Mouse (Mus musculus): ENCODE results near the gene Ces1g. TPM values are rescaled to one million over a fixed set of nuclear protein-coding genes. Genes with fewer than 3 reads are reported as not detected.

Ces1g gene
- 0.49 and 0.59 TPM in 2 replicates for polyA plus RNA-seq (2015; fragmentation: Nextera tagmentation; extraction: Ambion mirVana)

GRCm38 (mm10) chr8:93337207-93337606, at the start of gene Ces1g:
Ces1g (minus strand) TSS chr8:93337308.
- H3K4me3 ChIP-seq (replicated peaks) = no peak within 1 kb of the TSS
- no peaks in the 10 kb centered on the region for H3K27me3 ChIP-seq
- no peaks in the 10 kb centered on the region for H3K9me3 ChIP-seq (replicated peaks)
- no peak within 1 kb of the TSS for H3K27ac ChIP-seq
- ATAC-seq (ENCODE audit: low read depth) (no peak), DNase-seq (no peak)
- WGBS (ENCODE audit: insufficient replicate concordance) = 39% methylated on average over 3 of the region's 3 CpGs
- no peaks in the 10 kb centered on the region for H3K4me1 ChIP-seq (replicated peaks)
- no peak within 1 kb of the TSS for H3K4me2 ChIP-seq
- no peak within 1 kb of the TSS for H3K9ac ChIP-seq
- H3K36me3 ChIP-seq = no peaks in the 10 kb centered on the region

- no peak within 1 kb of the TSS for H3K4me2 ChIP-seq
- no peak within 1 kb of the TSS for H3K27ac ChIP-seq
- WGBS (ENCODE audit: insufficient replicate concordance) = 72% methylated on average over 4 of the region's 4 CpGs
- no peak within 1 kb of the TSS for H3K9ac ChIP-seq
- no peaks in the 10 kb centered on the region; the same call in 1 of the 2 replicates for H3K9me3 ChIP-seq (replicated peaks)
- H3K4me3 ChIP-seq (replicated peaks) = no peak within 1 kb of the TSS
- no peaks in the 10 kb centered on the region for H3K4me1 ChIP-seq (replicated peaks)
- no peaks in the 10 kb centered on the region for H3K36me3 ChIP-seq
- DNase-seq (no peak), ATAC-seq (ENCODE audit: low read depth) (no peak)
- no peaks in the 10 kb centered on the region for H3K27me3 ChIP-seq
Measured at GRCm38 (mm10) chr8:93379625-93380024, 42.5 kb upstream of the Ces1g start, which contains the start of gene Ces1h. Ces1h (minus strand) TSS chr8:93379725.

DNA sequence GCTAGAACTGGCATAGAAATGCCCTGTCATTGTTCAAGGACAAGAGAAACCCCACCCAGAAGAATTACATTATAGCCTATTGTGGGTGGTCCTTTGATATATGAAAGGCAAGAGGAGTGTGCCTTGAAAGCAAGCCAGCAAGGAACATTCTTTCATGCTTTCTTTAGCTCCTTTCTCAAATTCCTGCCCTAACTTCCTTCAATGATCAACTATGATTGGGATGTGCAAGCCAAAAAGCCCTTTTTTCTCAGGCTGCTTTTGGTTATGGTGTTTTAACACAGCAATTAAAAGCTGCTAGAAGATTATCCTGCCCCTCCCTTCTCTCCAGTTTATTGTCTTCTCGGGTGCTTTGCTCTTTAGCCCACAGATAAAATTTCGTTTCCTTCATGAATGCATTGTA, 32.4 kb upstream of the Ces1g start:
- no peak overlapping the region for H3K9ac ChIP-seq
- H3K4me3 ChIP-seq (replicated peaks) = no peak overlapping the region
- H3K4me1 ChIP-seq (replicated peaks) = no peaks in the 10 kb centered on the region
- no peak for ATAC-seq (ENCODE audit: low read depth)
- H3K27ac ChIP-seq = no peak overlapping the region
- WGBS (ENCODE audit: insufficient replicate concordance) = 30% methylated on average over 2 of the region's 2 CpGs
- no peaks in the 10 kb centered on the region for H3K27me3 ChIP-seq
- H3K36me3 ChIP-seq = no peaks in the 10 kb centered on the region
- no peak for DNase-seq
- no peak overlapping the region for H3K4me2 ChIP-seq
- no peaks in the 10 kb centered on the region for H3K9me3 ChIP-seq (replicated peaks)

- no peaks in the 10 kb centered on the region; the same call in 1 of the 2 replicates for H3K9me3 ChIP-seq (replicated peaks)
- H3K4me3 ChIP-seq (replicated peaks) = no peak overlapping the region
- no peak overlapping the region for H3K9ac ChIP-seq
- no peaks in the 10 kb centered on the region for H3K4me1 ChIP-seq (replicated peaks)
- no peaks in the 10 kb centered on the region for H3K36me3 ChIP-seq
- H3K27ac ChIP-seq = no peak overlapping the region
- ATAC-seq (ENCODE audit: low read depth) (no peak), DNase-seq (no peak)
- no peaks in the 10 kb centered on the region for H3K27me3 ChIP-seq
- H3K4me2 ChIP-seq = no peak overlapping the region
Measured at GRCm38 (mm10) chr8:93360113-93360512, 23.0 kb upstream of the Ces1g start.

GRCm38 (mm10) chr8:93339531-93339930, 2.4 kb upstream of the Ces1g start:
- H3K4me2 ChIP-seq = no peak overlapping the region
- no peak overlapping the region for H3K9ac ChIP-seq
- H3K9me3 ChIP-seq (replicated peaks) = no peaks in the 10 kb centered on the region
- H3K4me1 ChIP-seq (replicated peaks) = no peaks in the 10 kb centered on the region
- H3K27me3 ChIP-seq = no peaks in the 10 kb centered on the region
- WGBS (ENCODE audit: insufficient replicate concordance) = 67% methylated on average over 2 of the region's 2 CpGs
- no peak overlapping the region for H3K27ac ChIP-seq
- ATAC-seq (ENCODE audit: low read depth) (no peak), DNase-seq (no peak)
- H3K36me3 ChIP-seq = no peaks in the 10 kb centered on the region
- H3K4me3 ChIP-seq (replicated peaks) = no peak overlapping the region

GRCm38 (mm10) chr8:93332703-93333102, 4.4 kb downstream of the Ces1g start:
- H3K27ac ChIP-seq = no peak overlapping the region
- H3K9me3 ChIP-seq (replicated peaks) = no peaks in the 10 kb centered on the region
- H3K27me3 ChIP-seq = no peaks in the 10 kb centered on the region
- H3K4me2 ChIP-seq = no peak overlapping the region
- DNase-seq (no peak), ATAC-seq (ENCODE audit: low read depth) (peak; percentile 73)
- WGBS (ENCODE audit: insufficient replicate concordance) = 58% methylated on average over 1 of the region's 1 CpGs
- H3K36me3 ChIP-seq = no peaks in the 10 kb centered on the region
- H3K4me1 ChIP-seq (replicated peaks) = no peaks in the 10 kb centered on the region
- no peak overlapping the region for H3K9ac ChIP-seq
- H3K4me3 ChIP-seq (replicated peaks) = no peak overlapping the region

DNA sequence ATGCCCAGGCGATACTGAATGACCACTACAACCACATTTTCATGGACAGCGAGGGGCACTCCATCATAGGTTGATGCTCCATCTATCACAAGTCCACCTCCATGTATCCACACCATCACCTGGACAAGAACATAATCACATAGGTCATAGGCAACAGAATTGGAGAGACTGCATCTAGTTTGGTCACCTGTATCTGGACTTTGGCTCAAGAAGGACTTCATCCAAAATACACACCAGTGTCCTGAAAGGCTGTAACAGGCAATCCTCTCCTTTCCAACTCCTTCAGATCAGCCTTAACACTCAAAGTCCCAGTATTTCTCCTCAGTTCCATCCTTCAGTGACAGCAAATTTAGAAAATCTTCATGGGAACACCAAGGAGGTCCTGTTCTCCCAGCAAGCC, 6.0 kb downstream of the Ces1g start:
- Histone ChIP-seq H3K27me3 (no peaks in the 10 kb centered on the region), H3K27ac (no peak overlapping the region), H3K9me3 (replicated peaks) (no peaks in the 10 kb centered on the region), H3K9ac (no peak overlapping the region), H3K36me3 (no peaks in the 10 kb centered on the region), H3K4me1 (replicated peaks) (no peaks in the 10 kb centered on the region), H3K4me3 (replicated peaks) (no peak overlapping the region), H3K4me2 (no peak overlapping the region)
- WGBS (ENCODE audit: insufficient replicate concordance) = 75% methylated on average over 2 of the region's 2 CpGs
- ATAC-seq (ENCODE audit: low read depth) (no peak), DNase-seq (no peak)

GRCm38 (mm10) chr8:93325123-93325522, 12.0 kb downstream of the Ces1g start:
- Histone ChIP-seq H3K27me3 (no peaks in the 10 kb centered on the region), H3K4me1 (replicated peaks) (no peaks in the 10 kb centered on the region), H3K27ac (no peak overlapping the region), H3K9ac (no peak overlapping the region), H3K9me3 (replicated peaks) (0 out of 2 replicates have a peak, but pooled peaks cover 5% of the 10 kb centered on the region), H3K4me3 (replicated peaks) (no peak overlapping the region), H3K36me3 (no peaks in the 10 kb centered on the region), H3K4me2 (no peak overlapping the region)
- DNase-seq (no peak), ATAC-seq (ENCODE audit: low read depth) (peak; percentile 26; the same call in 1 of the 2 replicates)
- WGBS (ENCODE audit: insufficient replicate concordance) = 47% methylated on average over 2 of the region's 2 CpGs

DNA sequence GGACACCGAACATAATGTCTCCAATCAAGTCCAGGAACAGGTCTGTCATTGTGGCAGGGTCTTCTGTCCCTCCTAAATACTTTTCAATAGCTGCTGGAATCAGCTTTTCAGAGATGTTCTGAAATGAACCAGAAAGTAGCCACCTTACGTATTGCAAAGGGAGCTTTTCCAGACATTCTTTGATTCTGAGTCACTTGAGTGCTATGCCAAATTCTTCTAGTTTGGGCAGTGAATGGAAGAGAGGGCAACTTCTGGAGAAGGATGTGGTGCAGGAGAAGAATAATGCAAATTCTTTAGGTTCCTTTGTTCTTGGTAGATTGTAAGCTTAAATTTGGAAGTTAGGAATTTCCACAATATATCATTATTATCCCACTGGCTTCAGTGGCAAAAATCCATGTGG, 20.1 kb downstream of the Ces1g start:
- no peak overlapping the region for H3K4me3 ChIP-seq (replicated peaks)
- ATAC-seq (ENCODE audit: low read depth) = no peak
- no peak overlapping the region for H3K4me2 ChIP-seq
- H3K9me3 ChIP-seq (replicated peaks) = no peaks in the 10 kb centered on the region
- H3K4me1 ChIP-seq (replicated peaks) = no peaks in the 10 kb centered on the region
- H3K36me3 ChIP-seq = no peaks in the 10 kb centered on the region
- no peak for DNase-seq
- no peaks in the 10 kb centered on the region for H3K27me3 ChIP-seq
- no peak overlapping the region for H3K9ac ChIP-seq
- H3K27ac ChIP-seq = no peak overlapping the region
- WGBS (ENCODE audit: insufficient replicate concordance) = 61% methylated on average over 2 of the region's 2 CpGs

- Histone ChIP-seq H3K9me3 (replicated peaks) (no peaks in the 10 kb centered on the region), H3K4me1 (replicated peaks) (no peaks in the 10 kb centered on the region), H3K4me2 (no peak overlapping the region), H3K4me3 (replicated peaks) (no peak overlapping the region), H3K27ac (no peak overlapping the region), H3K36me3 (no peaks in the 10 kb centered on the region), H3K9ac (no peak overlapping the region), H3K27me3 (no peaks in the 10 kb centered on the region)
- 58% methylated on average over 2 of the region's 2 CpGs for WGBS (ENCODE audit: insufficient replicate concordance)
- DNase-seq (no peak), ATAC-seq (ENCODE audit: low read depth) (no peak)
Measured at GRCm38 (mm10) chr8:93315557-93315956, 21.6 kb downstream of the Ces1g start.

GRCm38 (mm10) chr8:93283896-93284295, 53.2 kb downstream of the Ces1g start:
- H3K36me3 ChIP-seq = no peaks in the 10 kb centered on the region
- no peak for ATAC-seq (ENCODE audit: low read depth)
- 0 out of 2 replicates have a peak, but pooled peaks cover 2% of the 10 kb centered on the region for H3K9me3 ChIP-seq (replicated peaks)
- H3K27me3 ChIP-seq = no peaks in the 10 kb centered on the region
- 54% methylated on average over 2 of the region's 2 CpGs for WGBS (ENCODE audit: insufficient replicate concordance)
- H3K9ac ChIP-seq = no peak overlapping the region
- no peaks in the 10 kb centered on the region for H3K4me1 ChIP-seq (replicated peaks)
- H3K4me2 ChIP-seq = no peak overlapping the region
- DNase-seq = no peak
- no peak overlapping the region for H3K27ac ChIP-seq
- no peak overlapping the region for H3K4me3 ChIP-seq (replicated peaks)

GRCm38 (mm10) chr8:93282349-93282748, 54.8 kb downstream of the Ces1g start:
- WGBS (ENCODE audit: insufficient replicate concordance) = 50% methylated on average over 3 of the region's 3 CpGs
- H3K4me1 ChIP-seq (replicated peaks) = no peaks in the 10 kb centered on the region
- DNase-seq = no peak

More at GRCm38 (mm10) chr8:93282349-93282748, 54.8 kb downstream of the Ces1g start:
- H3K27ac ChIP-seq = no peak overlapping the region
- H3K9me3 ChIP-seq (replicated peaks) = 0 out of 2 replicates have a peak, but pooled peaks cover 2% of the 10 kb centered on the region
- no peaks in the 10 kb centered on the region for H3K27me3 ChIP-seq
- no peak for ATAC-seq (ENCODE audit: low read depth)
- no peaks in the 10 kb centered on the region for H3K36me3 ChIP-seq
- H3K4me3 ChIP-seq (replicated peaks) = no peak overlapping the region
- H3K4me2 ChIP-seq = no peak overlapping the region
- H3K9ac ChIP-seq = no peak overlapping the region

Measured in liver, embryonic 13.5 days (tissue).